Mouse (Mus musculus) midbrain, embryonic 14.5 days (tissue): ENCODE data around the gene Phf12. TPM values are rescaled to one million over a fixed set of nuclear protein-coding genes. Genes with fewer than 3 reads are reported as not detected.

ENCODE experiments used
- ATAC-seq: fragments of 200-750 bp; cut with Nextera tagmentation; 2 replicates; pipeline ENCODE4 v1.8.0; 2017; ENCODE audit warnings: moderate number of reproducible peaks, moderate library complexity; ENCODE audit not compliant: low FRiP score, low TSS enrichment
- DNase-seq: peaks from one replicate; pipeline ENCODE4 v3.0.0-alpha.2; 2015
- H3K27ac ChIP-seq: fragments of 300-500 bp; sonication (generic); replicated peaks from 2 replicates; pipeline ENCODE4 v1.5.1; 2014; ENCODE audit warnings: mild to moderate bottlenecking, low read depth, low read length, moderate library complexity
- H3K27me3 ChIP-seq: fragments of 300-500 bp; sonication (generic); 2 replicates; pipeline ENCODE4 v1.6.1; 2014; ENCODE audit warnings: low read length, control low read depth, mixed read lengths; ENCODE audit not compliant: control insufficient read depth, insufficient read depth
- H3K36me3 ChIP-seq: fragments of 300-500 bp; sonication (generic); 2 replicates; pipeline ENCODE4 v1.6.1; 2014; ENCODE audit warnings: low read length, control low read depth; ENCODE audit not compliant: control insufficient read depth, insufficient read depth
- H3K4me1 ChIP-seq: fragments of 300-500 bp; sonication (generic); 2 replicates; pipeline ENCODE4 v1.6.1; 2014; ENCODE audit warnings: mild to moderate bottlenecking, antibody characterized with exemption, low read length, control low read depth; ENCODE audit not compliant: control insufficient read depth, insufficient read depth
- H3K4me2 ChIP-seq: fragments of 300-500 bp; sonication (generic); 2 replicates; pipeline ENCODE4 v1.6.1; 2014; ENCODE audit warnings: mild to moderate bottlenecking, low read length, moderate library complexity
- H3K4me3 ChIP-seq: fragments of 300-500 bp; sonication (generic); replicated peaks from 2 replicates; pipeline ENCODE4 v1.5.1; 2014; ENCODE audit warnings: low read depth, low read length
- H3K9ac ChIP-seq: fragments of 300-500 bp; sonication (generic); replicated peaks from 2 replicates; pipeline ENCODE4 v1.6.1; 2014; ENCODE audit warnings: mild to moderate bottlenecking, low read length, moderate library complexity
- H3K9me3 ChIP-seq: fragments of 300-500 bp; sonication (generic); 2 replicates; pipeline ENCODE4 v1.6.1; 2016; ENCODE audit warnings: low read length, control low read depth, mixed read lengths; ENCODE audit not compliant: control insufficient read depth
- WGBS: fragments of 180-500 bp; shearing (Covaris S2); extraction: QIAGEN DNeasy Blood & Tissue Kit; methylation state at CpG from one replicate; pipeline ENCODE4 v1.1.7; 2014; 5-methylcytosine and 5-hydroxymethylcytosine counted together
- polyA plus RNA-seq: library from polyadenylated mRNA; unstranded; fragments of >200 nt; fragmentation: Nextera tagmentation; extraction: Ambion mirVana; gene quantifications from 2 replicates; pipeline ENCODE4 v1.2.1, GENCODE M21; 2014

The Phf12 gene
- polyA plus RNA-seq, 1 experiment from 2014 or later: 20.3 TPM

GRCm38 (mm10) chr11:78031389-78031788 lies 48.8 kb downstream of the Phf12 start:
- no peak for ATAC-seq
- peak overlapping the region; percentile 90; the same call in 1 of the 2 replicates for H3K9ac ChIP-seq

GRCm38 (mm10) chr11:78031947-78032808 lies 49.6 kb downstream of the Phf12 start, which contains the start of gene Dhrs13:
Gene Dhrs13, plus strand, starts transcription at chr11:78032280.
- H3K4me3 ChIP-seq: peak within 1 kb of the TSS; percentile 70
- peak within 1 kb of the TSS; percentile 90 for H3K9ac ChIP-seq
- peak within 1 kb of the TSS; percentile 73 for H3K4me2 ChIP-seq
- H3K4me1 ChIP-seq: peaks cover 12% of the 10 kb centered on the region
- no peaks in the 10 kb centered on the region for H3K27me3 ChIP-seq
- WGBS: under 1% methylated on average over 95 of the region's 96 CpGs
- peaks cover 46% of the 10 kb centered on the region for H3K36me3 ChIP-seq
- no peaks in the 10 kb centered on the region for H3K9me3 ChIP-seq
- ATAC-seq (peak; percentile 91), DNase-seq (peak; percentile 97)
- H3K27ac ChIP-seq: peak within 1 kb of the TSS; percentile 97

More at GRCm38 (mm10) chr11:78031389-78031788, 48.8 kb downstream of the Phf12 start:
- 44% methylated on average over 6 of the region's 6 CpGs for WGBS
- Histone ChIP-seq H3K36me3 (peaks cover 47% of the 10 kb centered on the region), H3K9me3 (no peaks in the 10 kb centered on the region), H3K4me1 (peaks cover 12% of the 10 kb centered on the region), H3K27ac (peak overlapping the region; percentile 97), H3K4me2 (peak overlapping the region; percentile 73), H3K4me3 (peak overlapping the region; percentile 70; the same call in 1 of the 2 replicates), H3K27me3 (no peaks in the 10 kb centered on the region)
- DNase-seq: no peak

DNA sequence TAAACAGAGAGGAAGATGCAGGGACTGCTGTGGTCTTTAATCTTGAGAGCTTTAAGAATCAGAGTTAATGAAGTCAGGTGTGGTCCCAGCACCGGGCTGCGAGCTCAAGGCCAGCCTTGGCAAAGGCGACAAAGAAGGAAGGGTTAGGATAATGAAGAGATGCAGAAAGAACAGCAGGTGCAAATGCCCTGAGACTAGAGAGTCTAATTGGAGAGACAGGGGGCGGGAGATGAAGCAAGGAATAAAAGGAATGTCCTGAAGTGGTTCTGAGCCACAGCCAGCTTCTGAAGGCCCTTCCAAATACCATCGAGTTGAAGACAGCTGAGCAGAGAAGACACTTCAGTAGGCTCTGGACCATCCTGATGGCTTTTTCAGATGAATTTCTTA lies 50.2 kb downstream of the Phf12 start:
- Histone ChIP-seq H3K27me3 (no peaks in the 10 kb centered on the region), H3K4me1 (peaks cover 12% of the 10 kb centered on the region), H3K9me3 (no peaks in the 10 kb centered on the region), H3K9ac (peak overlapping the region; percentile 90), H3K27ac (peak overlapping the region; percentile 97), H3K36me3 (peaks cover 39% of the 10 kb centered on the region), H3K4me3 (peak overlapping the region; percentile 70), H3K4me2 (peak overlapping the region; percentile 73)
- ATAC-seq (no peak), DNase-seq (no peak)
- 3% methylated on average over 5 of the region's 5 CpGs for WGBS

- peaks cover 27% of the 10 kb centered on the region for H3K36me3 ChIP-seq
- no peaks in the 10 kb centered on the region for H3K27me3 ChIP-seq
- 95% methylated on average over 23 of the region's 23 CpGs for WGBS
- H3K4me3 ChIP-seq: no peak overlapping the region
- no peak overlapping the region for H3K4me2 ChIP-seq
- DNase-seq: no peak
- no peak for ATAC-seq
- H3K9ac ChIP-seq: no peak overlapping the region
- peaks cover 20% of the 10 kb centered on the region for H3K4me1 ChIP-seq
- no peaks in the 10 kb centered on the region for H3K9me3 ChIP-seq
- H3K27ac ChIP-seq: no peak overlapping the region
Measured at GRCm38 (mm10) chr11:78033931-78034617, 51.5 kb downstream of the Phf12 start.

DNA sequence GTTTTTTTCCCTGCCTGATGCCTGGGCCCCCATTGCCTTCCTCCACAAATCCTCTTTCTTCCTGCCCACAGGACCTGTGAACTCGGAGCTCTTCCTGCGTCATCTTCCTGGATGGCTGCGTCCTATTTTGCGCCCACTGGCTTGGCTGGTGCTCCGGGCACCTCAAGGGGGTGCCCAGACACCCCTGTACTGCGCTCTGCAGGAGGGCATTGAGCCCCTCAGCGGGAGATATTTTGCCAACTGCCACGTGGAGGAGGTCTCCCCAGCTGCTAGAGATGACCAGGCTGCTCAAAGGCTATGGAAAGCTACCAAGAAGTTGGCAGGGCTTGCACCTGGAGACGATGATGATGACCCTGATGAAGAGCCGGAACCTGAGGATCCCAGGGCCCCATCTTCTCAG lies 54.2 kb downstream of the Phf12 start:
- no peak for ATAC-seq
- Histone ChIP-seq H3K9me3 (no peaks in the 10 kb centered on the region), H3K9ac (no peak overlapping the region), H3K27ac (no peak overlapping the region), H3K4me2 (no peak overlapping the region), H3K4me1 (peaks cover 23% of the 10 kb centered on the region), H3K4me3 (no peak overlapping the region), H3K27me3 (no peaks in the 10 kb centered on the region), H3K36me3 (0 out of 2 replicates have a peak, but pooled peaks cover 12% of the 10 kb centered on the region)
- WGBS: 84% methylated on average over 10 of the region's 10 CpGs
- DNase-seq: no peak

DNA sequence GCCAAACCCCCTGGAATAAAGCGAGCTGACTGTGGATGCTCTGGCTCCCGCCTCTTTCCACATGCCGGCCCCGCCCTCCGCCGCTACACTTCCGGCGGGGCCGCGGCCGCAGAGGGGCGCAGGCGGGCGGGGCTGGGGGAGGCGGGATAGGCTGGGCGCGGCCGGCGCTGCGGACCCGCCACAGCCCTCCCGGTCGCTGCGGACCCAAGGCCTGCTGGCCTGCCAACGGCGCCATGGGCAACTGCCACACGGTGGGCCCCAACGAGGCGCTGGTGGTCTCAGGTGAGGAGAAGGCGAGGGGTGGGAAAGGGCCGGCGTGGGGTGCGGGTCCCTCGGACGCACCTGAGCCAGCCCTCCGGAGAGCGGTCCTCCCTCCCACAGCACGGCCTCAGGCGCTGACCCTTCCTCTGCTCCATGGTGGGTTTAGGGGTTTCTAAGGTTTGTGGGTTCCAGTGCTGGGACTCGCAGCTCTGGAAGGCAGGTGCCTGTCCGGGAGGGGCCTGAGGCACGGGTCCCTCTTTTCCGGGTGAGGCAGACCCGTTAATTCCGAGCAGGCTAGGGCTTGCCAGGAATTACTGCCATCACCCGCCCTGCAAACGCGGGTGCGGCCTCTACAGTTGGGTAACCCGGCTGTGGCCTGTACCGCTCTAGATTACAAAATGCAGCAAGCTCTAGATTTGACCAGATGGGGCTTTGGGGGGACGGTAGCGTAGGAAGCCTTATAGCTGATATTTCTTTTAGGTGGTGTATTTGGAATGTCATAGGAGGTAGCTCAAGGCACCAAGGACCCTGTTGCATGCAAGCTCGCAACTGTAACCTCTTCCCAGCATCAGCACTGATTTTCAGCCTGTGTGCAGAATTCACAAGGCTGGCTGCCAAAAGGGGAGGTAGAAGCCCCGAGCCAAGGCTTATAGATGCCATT lies 55.5 kb downstream of the Phf12 start, which contains the start of gene Flot2:
TSS of gene Flot2 (plus strand) at position 101 of the 922 bp plus-strand sequence.
- DNase-seq (peak; percentile 87), ATAC-seq (peak; percentile 88)
- peak within 1 kb of the TSS; percentile 88 for H3K4me3 ChIP-seq
- peak within 1 kb of the TSS; percentile 94 for H3K9ac ChIP-seq
- 2% methylated on average over 52 of the region's 55 CpGs for WGBS
- H3K36me3 ChIP-seq: 0 out of 2 replicates have a peak, but pooled peaks cover 12% of the 10 kb centered on the region
- peaks cover 19% of the 10 kb centered on the region for H3K4me1 ChIP-seq
- H3K27me3 ChIP-seq: no peaks in the 10 kb centered on the region
- peak within 1 kb of the TSS; percentile 82 for H3K4me2 ChIP-seq
- peak within 1 kb of the TSS; percentile 86 for H3K27ac ChIP-seq
- H3K9me3 ChIP-seq: no peaks in the 10 kb centered on the region

- Histone ChIP-seq H3K4me1 (peaks cover 11% of the 10 kb centered on the region; the same call in 1 of the 2 replicates), H3K4me2 (no peak overlapping the region), H3K27ac (no peak overlapping the region), H3K4me3 (no peak overlapping the region), H3K36me3 (0 out of 2 replicates have a peak, but pooled peaks cover 7% of the 10 kb centered on the region), H3K27me3 (no peaks in the 10 kb centered on the region), H3K9ac (no peak overlapping the region), H3K9me3 (no peaks in the 10 kb centered on the region)
- ATAC-seq (no peak), DNase-seq (no peak)
- WGBS: 71% methylated on average over 2 of the region's 2 CpGs
Measured at GRCm38 (mm10) chr11:78040878-78041277, 58.3 kb downstream of the Phf12 start.
